Mouse (Mus musculus) heart, postnatal 4 days (tissue): ENCODE measurements at regions not wholly inside any gene's neighbourhood (a gene's known extent, or its start where the extent isn't known, plus 50 kb on each side); places are given as distances from the start of the nearest gene placed in this dataset.
A peak's percentile ranks its signal among the peaks of the same experiment; 100 is the strongest.

Source experiments
- DNase-seq: peaks from one replicate; pipeline ENCODE4 v3.0.0; 2021

- no peak for DNase-seq
Observed at GRCm38 (mm10) chr4:39926021-39926591, 216.8 kb upstream of the Aco1 start.

- DNase-seq: no peak
Observed at GRCm38 (mm10) chr4:39926594-39926993, 216.3 kb upstream of the Aco1 start.

GRCm38 (mm10) chr4:39928491-39928890 lies 214.4 kb upstream of the Aco1 start:
- no peak for DNase-seq

GRCm38 (mm10) chr4:39934025-39934708 lies 208.7 kb upstream of the Aco1 start:
- no peak for DNase-seq

GRCm38 (mm10) chr4:39958687-39959086 lies 184.2 kb upstream of the Aco1 start:
- DNase-seq: no peak

- no peak for DNase-seq
Observed at GRCm38 (mm10) chr4:39967938-39968337, 174.9 kb upstream of the Aco1 start.

- no peak for DNase-seq
Observed at GRCm38 (mm10) chr4:39991358-39991757, 151.5 kb upstream of the Aco1 start.

- no peak for DNase-seq
Observed at GRCm38 (mm10) chr4:39991851-39992250, 151.0 kb upstream of the Aco1 start.

- DNase-seq: no peak
Observed at GRCm38 (mm10) chr4:39998771-39999422, 144.0 kb upstream of the Aco1 start.

- peak; percentile 70 for DNase-seq
Observed at GRCm38 (mm10) chr4:40014666-40015065, 128.2 kb upstream of the Aco1 start.

GRCm38 (mm10) chr4:40016856-40017255 lies 126.0 kb upstream of the Aco1 start:
- DNase-seq: no peak

- DNase-seq: no peak
Observed at GRCm38 (mm10) chr4:40018208-40018607, 124.7 kb upstream of the Aco1 start.

- DNase-seq: no peak
Observed at GRCm38 (mm10) chr4:40031361-40031760, 111.5 kb upstream of the Aco1 start.

- DNase-seq: no peak
Observed at GRCm38 (mm10) chr4:40047846-40048245, 95.0 kb upstream of the Aco1 start.

GRCm38 (mm10) chr4:40049086-40049485 lies 93.8 kb upstream of the Aco1 start:
- DNase-seq: no peak

GRCm38 (mm10) chr4:40051848-40052247 lies 91.0 kb upstream of the Aco1 start:
- no peak for DNase-seq

- no peak for DNase-seq
Observed at GRCm38 (mm10) chr4:40053391-40053790, 89.5 kb upstream of the Aco1 start.

- DNase-seq: no peak
Observed at GRCm38 (mm10) chr4:40063751-40064456, 79.0 kb upstream of the Aco1 start.

GRCm38 (mm10) chr4:40064457-40064836 lies 78.4 kb upstream of the Aco1 start:
- DNase-seq: no peak

- DNase-seq: no peak
Observed at GRCm38 (mm10) chr4:40070959-40071634, 71.8 kb upstream of the Aco1 start.

- DNase-seq: no peak
Observed at GRCm38 (mm10) chr4:40081035-40081434, 61.8 kb upstream of the Aco1 start.

GRCm38 (mm10) chr4:40090295-40090694 lies 52.6 kb upstream of the Aco1 start:
- no peak for DNase-seq
